Mouse (Mus musculus) heart, adult 2 months (tissue): ENCODE data around the gene Agxt.

Experiments
- EP300 ChIP-seq: fragments of 200-500 bp; IDR thresholded peaks from 2 replicates; pipeline ENCODE4 v1.6.1; 2011; ENCODE audit warnings: low read depth, low read length, control low read depth; ENCODE audit not compliant: insufficient read depth
- POLR2A ChIP-seq: fragments of 200-500 bp; IDR thresholded peaks from 2 replicates; pipeline ENCODE4 v1.6.1; 2011; ENCODE audit warnings: mild to moderate bottlenecking, low read depth, low read length, control low read depth; ENCODE audit not compliant: insufficient read depth

DNA sequence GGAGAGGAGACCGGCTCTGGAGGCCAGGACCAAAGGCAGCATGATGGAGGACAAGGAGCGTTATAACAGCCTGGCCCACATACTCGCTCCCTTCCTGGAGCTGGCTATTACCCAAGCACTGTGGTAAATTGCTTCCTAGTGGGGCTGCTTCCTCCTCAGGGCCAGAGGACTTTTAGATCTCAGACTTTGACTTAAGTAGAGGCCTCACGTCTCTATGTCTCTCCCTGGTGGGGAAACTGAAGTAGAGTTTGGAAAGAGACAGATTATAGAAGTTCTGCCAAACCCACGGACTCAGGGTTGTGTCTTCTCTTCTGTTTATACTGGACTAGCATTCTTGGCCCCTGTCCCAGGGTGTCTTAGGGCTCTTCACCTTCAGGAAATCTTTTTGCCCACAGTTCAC is 9.8 kb upstream of the Agxt start:
- no peak for TF ChIP-seq EP300
- TF ChIP-seq POLR2A, result no peak
